Mouse (Mus musculus) heart, postnatal 10 days (tissue): Measurements from ENCODE around the gene Rnase10. TPM values are rescaled to one million over a fixed set of nuclear protein-coding genes. Genes with fewer than 3 reads are reported as not detected.
"Not testable (repeated sequence)": the region's sequence is repeated elsewhere in the genome, so short reads cannot be mapped to it uniquely, and the experiment has no call there.

Experiments
- DNase-seq, 2 experiments: peaks; one replicate each; pipeline ENCODE4 v3.0.0; 2021
- intact Hi-C: fragments of 180-260 bp; cut with DNase I; formaldehyde crosslinking; loops from one replicate; pipeline ENCODE4 v1.15.1; 2025
- total RNA-seq, 2 experiments: library from RNA; stranded (reverse); gene quantifications; 2 replicates each; pipeline ENCODE4 v1.2.3; 2021

Rnase10 gene
- total RNA-seq: under 1 TPM; 0.17 TPM

DNA sequence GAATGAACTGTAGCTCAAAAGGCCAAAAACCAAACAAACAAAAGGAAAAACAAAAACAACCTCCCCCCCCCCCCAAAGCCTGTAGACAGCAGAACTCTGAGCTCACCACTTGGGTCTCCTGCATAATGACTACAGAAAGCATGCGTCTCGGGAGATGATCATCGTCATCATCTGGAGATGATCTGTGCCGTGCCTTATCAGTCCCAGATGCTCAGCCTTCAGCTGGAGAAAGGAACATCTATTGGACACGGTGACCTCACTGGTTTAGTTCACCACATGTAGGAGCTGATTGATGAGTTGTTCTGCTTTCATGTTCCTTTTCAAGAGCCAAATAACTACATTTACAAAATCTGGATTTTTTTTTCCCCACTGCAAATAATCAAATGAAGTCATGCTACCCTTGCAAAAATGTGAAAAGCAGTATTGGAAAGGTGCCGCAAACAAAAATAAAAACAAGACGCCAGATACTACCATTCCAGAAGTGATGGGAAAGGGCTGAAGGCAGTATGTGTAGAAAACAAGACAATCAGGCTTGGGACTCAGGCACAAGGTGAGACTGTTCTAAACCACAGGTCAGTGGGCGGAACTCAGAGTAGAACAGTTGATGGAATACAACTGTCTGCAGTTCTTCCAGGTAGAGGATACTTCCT is at the start of gene Rnase10:
Rnase10 (plus strand) TSS at position 600 of the 650 bp plus-strand sequence.
- no peak for DNase-seq
- intact Hi-C loops: no loop called here

DNA sequence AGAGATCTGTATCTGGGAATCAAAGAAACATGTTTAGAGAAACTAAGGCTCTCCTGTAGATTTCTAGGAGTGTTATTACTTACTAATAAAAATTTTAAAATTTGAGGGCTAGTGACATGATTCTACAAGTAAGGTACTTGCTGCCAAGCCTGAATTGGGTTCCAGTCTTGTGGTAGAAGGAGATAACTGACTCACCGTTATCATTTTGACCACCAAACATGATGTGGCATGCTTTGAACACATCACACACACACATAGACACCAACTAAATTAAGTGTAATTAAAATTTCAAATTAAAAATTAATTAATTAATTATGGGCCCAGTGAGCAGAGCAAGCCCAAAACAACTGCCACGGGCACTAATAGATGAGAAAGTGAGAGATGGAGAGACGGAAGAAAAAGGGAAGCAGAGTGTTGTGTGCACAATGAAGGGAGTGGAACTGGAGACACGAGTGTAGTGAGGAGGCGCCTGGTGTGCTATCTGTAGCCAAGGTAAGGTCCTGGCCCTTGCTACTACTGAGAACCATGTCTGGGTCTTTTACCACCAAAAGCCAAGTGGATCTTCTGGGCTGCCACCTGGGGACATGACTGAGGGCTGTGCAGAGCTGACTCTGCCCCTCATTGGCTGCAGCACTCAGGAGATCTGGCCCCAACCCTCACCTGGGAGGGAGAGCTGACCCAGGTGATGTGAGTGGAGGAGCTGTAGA is 49.1 kb upstream of the Rnase10 start:
- not testable (repeated sequence) for DNase-seq
- intact Hi-C loops: loop anchor here (5.0 kb wide), 1 partner anchor 104 kb away; no protein-coding TSS in a partner anchor

DNA sequence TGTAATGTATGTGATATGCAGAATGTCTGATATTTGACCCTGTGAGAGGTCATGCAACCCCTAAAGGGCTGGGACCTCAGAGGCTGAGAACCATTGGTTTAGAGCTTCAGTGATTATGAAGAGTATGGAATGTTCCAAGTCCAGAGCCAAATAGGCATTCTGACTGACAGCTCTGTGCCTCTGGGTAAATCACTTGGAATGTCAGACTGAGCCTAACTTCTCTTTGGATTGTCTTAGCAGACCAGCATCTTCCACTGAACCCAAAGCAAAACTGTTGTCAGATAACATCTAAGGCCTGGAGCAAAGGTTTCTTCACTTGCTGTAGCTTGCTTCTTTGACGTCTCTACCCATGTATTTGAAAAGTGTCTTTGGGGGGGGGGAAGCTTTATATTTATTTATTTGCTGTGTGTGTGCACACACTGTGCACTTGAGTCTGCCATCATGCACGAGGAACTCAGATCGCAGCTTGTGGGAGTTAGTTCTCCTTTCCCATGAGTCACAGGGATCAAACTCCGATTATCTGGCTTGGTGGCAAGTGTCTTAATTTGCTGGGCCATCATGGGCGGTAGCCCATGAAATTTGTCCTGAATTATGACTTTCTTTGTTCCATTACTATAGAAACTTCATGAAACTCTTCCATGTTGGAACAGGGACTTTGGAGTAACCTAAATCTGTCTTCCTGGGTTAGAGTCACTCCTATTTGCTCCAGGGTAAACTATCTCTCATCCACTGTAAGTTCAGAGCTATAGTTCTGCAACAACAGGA is 39.2 kb upstream of the Rnase10 start:
- intact Hi-C loops: no loop called here
- DNase-seq: no peak

DNA sequence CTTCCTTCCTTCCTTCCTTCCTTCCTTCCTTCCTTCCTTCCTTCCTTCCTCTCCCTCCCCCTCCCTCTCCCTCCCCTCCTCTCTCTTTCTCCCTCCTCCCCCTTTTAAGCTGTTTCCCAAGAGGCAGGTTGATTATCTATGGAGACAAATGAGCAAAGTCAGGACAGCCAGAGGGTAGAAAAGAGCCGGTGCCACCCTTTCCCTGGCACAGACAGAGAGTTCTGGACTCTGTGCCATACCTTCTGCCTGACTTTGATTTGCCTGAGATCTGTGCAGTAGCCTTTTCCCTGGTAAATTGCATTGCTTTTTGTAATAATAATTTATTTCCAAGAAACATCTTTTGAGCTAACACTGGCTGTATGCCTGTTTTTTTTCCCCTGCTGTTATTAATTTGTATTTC is 38.5 kb upstream of the Rnase10 start:
- DNase-seq: peak in 1 of 2 experiments; percentile 13
- intact Hi-C loops: no loop called here

DNA sequence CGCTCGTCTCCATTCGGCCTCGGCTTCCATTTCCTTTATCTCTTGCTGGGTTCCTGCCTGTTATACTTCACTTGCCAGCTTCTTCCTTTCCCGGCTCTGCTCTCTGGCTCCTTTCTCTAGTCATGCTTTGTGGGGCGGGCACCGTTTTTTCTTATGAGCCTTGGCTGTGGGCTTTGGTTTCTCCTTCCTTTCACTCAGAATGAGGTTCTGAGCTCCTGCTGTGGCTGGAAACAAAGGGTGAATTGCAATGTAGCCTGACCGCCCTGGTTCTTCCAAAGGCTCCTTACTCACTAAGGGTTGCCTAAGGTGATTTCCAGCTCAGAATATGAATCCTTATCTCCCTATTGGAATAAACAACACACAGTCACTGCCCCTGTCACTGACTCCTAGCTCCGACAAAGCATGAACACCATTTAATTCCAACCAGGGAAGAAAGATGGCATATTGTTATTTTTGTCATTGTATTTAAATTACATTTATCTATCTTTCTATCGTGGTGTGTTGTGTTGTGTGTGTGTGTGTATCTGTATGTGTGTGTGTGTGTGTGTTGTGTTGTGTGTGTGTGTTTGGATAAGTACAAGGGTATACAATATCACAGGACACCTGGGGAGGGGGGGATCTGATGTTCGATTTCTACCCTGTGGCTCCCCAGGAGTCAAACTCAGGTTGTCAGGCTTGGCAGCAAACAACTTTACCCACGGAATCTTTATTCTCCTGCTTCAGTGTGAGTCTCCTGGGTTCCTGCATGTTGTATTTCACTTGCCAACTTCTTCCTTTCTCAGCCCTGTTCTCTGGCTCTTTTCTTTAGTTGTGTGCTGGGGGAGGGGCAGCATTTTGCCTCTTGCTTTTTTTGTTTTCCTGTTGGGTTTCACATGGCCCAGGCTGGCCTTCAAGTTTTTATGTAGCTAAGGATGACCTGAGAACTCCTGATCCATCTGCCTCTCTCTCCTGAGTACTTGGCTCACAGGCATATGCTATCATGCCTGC is 37.7 kb upstream of the Rnase10 start:
- intact Hi-C loops: no loop called here
- DNase-seq: peak; percentile 37 to 40

DNA sequence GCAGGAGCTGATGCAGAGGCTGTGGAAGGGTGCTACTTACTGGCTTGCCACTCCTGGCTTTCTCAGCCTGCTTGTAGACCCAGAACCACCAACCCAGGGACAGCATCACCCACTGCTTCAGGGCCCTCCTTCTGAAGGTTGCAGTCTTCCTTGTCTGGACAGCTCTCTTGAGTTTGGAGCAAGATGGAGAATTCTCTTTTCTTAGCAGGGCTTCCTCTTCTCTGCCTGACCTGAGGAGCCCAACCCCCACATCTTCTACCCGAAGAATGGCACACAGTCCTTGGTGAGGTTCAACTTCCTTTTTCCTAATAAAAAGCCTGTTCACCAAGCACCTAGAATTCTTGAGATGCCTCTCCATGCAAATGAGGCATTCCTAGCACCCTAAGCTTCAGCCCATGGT is 36.7 kb upstream of the Rnase10 start:
- intact Hi-C loops: no loop called here
- no peak for DNase-seq

DNA sequence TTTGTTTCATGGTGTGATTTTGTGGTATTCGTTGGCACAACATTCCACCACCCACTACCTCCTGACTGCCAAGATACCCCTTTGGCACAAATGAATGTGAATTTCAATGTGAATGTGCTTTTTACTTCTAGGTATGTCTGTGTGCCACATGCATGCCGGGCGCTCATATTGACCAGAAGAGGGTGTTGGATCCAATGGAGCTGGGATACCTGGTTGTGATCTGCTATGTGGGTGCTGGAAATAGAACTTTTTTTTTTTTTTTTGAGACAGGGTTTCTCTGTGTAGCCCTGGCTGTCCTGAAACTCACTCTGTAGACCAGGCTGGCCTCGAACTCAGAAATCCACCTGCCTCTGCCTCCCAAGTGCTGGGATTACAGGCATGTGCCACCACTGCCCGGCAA is 34.5 kb upstream of the Rnase10 start:
- intact Hi-C loops: not testable (repeated sequence)

DNA sequence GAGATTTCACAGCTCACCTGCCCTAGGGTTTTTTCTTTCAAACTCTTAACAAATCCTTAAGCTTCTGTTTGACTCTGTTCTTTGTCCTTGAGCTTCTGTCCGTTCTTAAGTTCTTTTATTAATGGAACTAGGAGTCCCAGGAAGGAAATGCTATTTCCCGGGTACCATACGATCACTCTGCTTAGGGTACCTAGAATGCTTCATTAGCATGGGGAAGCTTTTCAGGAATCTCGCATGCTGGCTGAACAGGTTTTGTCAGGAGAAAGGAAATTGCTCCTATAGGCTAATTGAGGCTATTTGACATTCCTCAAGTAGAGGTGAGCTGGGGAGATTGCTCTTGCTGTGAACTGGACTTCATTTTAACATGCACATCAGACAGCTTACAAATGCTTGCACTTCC is 33.9 kb upstream of the Rnase10 start:
- intact Hi-C loops: no loop called here
- no peak for DNase-seq

More for the DNA sequence above, 34.5 kb upstream of the Rnase10 start:
- not testable (repeated sequence) for DNase-seq

DNA sequence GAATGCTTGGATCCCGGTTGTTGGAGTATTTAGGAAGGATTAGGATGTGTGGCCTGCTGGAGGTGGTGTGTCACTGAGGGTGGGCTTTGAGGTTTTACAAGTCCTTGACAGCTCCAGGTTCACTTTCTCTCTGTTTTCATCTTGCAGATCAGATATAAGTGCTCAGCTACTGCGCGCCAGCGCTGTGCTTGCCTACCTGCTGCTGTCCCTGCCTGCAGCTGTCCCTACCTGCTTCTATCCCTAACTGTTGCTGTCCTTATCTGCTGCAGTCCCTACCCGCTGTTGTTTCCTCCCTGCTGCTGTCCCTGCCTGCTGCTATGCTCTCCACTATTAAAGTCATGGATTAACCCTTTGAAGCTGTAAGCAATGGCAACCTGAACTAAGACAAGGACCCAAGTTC is 32.5 kb upstream of the Rnase10 start:
- intact Hi-C loops: no loop called here
- DNase-seq: no peak

DNA sequence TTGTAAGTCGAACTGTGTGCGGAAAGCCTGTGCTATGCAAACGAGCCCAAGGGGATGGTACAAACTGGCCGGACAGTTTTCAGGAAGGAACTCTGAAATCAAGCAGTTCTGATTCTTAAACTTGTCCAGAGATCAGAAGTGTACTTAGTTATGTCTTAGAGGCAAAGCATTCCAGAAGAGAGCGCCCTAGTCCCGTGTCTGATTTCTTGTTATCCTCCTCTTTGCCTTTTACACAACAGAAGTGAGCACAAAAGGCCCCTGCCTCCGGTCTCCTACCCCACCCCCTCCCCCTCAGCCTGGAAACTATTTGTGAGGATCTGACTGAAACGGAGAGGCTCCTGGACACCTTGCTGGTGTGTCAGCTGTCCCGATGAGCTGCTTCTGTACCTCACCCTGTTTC is 30.9 kb upstream of the Rnase10 start:
- intact Hi-C loops: loop anchor here (1.0 kb wide), 2 partner anchors 50 to 87 kb away; no protein-coding TSS in a partner anchor
- DNase-seq: peak; percentile 35 to 42

DNA sequence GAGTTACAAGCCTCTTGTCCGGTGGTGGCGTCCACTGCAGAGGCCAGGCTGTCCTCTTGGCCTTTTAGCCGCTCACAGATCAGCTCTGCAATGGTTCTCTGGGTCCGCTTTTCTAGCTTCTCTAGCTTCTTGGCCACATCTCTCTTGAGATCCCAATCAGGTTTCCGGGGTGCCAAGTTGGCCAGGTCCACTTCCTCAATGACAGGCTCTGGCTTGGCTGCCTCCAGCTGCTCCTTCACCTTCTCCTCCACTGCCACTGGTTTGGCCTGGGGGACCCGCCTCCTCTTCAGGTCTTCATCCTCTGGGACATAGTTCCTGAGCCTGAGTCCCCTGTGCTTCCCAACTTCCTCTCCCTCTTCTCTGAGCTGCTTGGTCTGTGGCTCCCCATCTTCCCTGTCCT is 29.1 kb upstream of the Rnase10 start:
- intact Hi-C loops, DNase-seq: not testable (repeated sequence)

DNA sequence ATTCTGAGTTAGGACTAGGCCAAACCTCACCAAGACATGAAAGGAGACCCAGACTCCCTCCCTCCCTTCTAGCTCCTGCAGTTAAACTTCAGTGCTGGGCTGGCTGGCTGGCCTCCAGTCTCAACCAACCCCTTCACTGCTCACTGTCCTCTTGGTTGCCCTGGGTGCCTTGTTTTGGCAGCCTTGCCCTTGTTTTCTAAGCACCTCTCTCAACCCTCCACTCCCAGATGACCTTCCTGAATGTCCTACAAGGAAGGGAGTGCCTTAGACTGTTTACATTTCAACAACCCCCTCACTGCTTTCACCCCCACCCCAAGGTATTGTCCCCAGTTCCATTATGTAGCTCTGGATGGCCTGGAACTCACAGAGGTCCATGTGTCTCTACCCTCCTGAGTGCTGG is 27.9 kb upstream of the Rnase10 start:
- DNase-seq: no peak
- intact Hi-C loops: no loop called here

DNA sequence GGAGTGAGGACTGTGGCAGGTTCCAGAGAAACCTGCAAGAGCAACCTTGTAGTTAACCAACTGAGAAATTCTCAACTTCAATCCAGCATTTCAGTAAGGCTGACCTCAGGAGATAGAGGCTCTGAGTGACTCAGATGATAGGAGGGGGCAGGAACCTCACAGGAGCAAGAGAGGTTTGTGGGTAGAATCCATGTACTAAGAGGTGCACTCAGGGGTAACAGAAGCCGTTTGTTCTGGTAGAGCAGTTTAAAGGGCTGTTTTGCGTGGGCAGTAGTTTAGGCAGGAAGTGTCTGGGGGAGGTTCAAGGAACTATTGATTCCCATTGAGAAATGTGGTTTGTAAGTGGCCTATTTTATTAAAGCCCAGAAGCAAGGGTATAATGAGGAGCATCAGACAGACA is 26.3 kb upstream of the Rnase10 start:
- intact Hi-C loops: no loop called here
- DNase-seq: no peak

DNA sequence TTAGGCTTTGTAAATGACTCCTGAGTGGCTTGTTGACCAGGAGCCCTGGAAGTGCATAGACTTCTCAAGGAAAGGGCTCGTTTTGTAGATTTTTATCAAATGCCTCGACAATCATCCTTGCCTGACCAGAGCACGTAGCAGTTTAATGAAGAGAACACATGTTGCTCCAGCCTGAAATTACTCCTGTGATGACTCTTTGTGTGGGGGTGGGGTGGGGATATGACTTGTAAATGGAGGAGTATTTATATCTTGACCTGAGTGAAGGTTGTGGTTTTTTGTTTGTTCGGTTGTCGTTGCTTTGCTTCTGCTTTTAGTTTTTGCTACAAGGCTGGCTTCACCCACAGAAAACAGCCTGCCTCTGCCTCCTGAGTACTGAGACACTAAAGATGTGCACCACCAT is 25.7 kb upstream of the Rnase10 start:
- intact Hi-C loops: no loop called here

DNA sequence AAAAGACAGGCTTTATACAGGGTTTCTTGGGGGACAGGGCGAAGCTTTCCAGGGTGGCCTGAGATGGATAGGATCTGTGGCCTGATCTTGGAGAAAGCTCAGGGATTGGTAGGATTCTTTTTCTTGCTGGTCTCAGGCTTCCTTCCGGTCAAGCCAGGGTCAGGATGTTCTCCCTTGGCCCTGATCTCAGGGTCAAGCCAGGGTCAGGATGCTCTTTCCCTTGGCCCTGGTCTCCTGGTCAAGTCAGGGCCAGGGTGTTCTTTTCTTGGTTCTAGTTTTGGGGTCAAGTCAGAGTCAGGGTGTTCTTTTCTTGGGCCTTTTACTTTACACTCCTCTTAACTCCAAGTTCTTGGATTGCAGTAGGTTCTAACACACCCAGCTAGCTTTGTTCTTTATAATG is 19.9 kb upstream of the Rnase10 start:
- DNase-seq: no peak
- intact Hi-C loops: no loop called here

More for the DNA sequence above, 25.7 kb upstream of the Rnase10 start:
- peak in 1 of 2 experiments; percentile 27 for DNase-seq

DNA sequence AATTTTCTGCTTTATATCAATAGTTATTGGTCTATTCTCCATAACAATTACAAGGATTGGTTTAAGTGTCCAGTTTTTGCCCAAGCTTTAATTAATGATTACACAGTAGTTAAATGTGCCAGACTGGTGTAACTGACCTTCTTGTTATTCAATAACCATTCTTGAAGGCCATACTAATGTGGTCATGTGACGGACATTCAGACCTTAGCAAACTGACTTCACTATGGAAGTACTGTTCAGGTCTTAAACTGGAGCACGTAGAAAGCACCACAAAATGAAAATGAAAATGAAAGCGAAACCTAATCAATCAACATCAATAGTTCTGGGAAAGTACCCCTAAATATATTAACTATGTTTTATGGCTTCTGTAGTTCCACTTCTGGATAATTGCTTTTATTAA is 16.5 kb upstream of the Rnase10 start:
- no peak for DNase-seq
- intact Hi-C loops: no loop called here

DNA sequence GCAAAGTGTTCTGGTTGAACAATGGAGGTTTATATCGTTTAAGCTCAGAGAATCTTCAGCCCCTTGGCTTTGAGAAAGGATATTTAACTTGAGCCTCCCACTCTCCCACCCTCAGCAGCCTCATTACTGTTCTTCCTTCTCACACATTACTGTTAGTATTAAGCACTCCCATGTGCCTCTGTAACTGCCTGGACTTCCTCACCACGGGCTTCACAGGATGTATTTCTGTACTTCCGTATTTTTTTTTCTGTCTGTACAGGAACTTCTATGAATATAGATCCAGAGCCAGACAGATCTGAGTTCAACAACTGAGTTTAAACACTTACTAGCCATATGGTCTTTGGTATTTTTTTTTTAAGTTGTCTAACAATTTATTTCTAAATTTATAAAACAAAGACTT is 10.5 kb upstream of the Rnase10 start:
- DNase-seq: peak in 1 of 2 experiments; percentile 19
- intact Hi-C loops: no loop called here

DNA sequence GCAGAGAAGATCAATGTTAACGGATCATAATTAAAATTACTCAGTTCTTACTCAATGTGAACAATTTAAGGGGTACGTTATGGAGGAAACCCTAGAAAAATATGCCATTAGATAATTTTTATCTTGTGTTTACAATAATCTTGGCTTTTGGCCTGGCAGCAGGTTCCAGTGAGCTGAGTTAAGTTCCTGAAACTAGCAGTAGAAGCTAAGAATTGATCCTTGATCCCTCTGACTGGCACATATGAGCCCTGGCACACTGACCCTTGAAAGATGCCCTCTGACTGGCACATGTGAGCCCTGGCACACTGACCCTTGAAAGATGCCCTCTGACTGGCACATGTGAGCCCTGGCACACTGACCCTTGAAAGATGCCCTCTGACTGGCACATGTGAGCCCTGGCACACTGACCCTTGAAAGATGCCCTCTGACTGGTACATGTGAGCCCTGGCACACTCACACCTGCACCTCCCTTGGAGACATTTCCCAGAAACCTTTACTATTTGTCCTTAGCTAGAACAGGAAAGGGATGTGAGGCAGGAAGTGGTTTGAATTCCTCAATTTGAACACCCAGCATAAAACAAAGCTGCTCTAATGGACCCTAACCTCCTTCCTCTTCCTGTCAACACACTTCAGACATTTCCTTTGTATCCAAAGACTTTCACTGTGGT is 9.4 kb upstream of the Rnase10 start:
- DNase-seq: peak in 1 of 2 experiments; percentile 25
- intact Hi-C loops: no loop called here

DNA sequence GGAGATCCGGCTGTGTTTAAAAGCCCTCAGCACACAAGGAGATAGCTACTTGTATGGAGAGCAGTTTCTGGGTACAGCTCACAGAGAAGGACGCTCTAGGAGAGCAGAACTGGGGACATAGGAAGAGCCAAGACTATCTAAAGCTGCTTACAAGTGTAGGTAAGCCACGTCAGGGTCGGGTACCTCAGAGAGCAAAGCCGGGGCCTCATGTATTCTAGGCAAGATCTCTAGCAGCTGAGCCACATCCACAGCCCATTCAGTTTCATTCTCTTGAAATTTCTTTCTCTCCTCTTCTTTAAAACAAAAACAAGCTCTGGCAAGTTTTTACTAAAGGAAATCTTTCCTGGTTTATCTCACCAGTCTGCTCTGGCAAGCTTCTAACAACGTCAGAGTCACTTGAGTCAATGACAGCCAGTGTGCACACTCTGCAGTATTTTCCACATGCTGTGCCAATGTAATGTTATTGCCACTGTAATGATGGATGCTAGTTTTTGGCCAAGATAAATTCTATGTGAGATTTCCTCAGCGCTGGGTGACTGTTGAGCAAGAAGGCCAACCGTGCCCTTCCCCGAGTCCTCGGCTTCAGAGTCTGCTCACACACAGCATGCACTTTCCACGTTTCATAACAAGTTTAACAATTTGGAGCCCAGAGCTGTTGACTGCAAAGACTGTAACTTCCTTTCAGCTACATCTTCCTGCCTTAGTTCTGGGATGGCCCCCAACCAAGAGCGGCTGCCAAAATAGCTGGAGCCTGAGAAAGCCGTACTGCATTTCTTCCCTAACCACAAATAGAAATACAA is 563 bp downstream of the Rnase10 start:
- peak; percentile 80 to 83 for DNase-seq
- intact Hi-C loops: no loop called here
